Mouse (Mus musculus) kidney, postnatal 14 days (tissue): Measurements from ENCODE around the gene Man2a1.

Experiments used
- DNase-seq: peaks from one replicate; pipeline ENCODE4 v3.0.0; 2022; ENCODE audit warnings: mixed read lengths

Gene Man2a1

DNA sequence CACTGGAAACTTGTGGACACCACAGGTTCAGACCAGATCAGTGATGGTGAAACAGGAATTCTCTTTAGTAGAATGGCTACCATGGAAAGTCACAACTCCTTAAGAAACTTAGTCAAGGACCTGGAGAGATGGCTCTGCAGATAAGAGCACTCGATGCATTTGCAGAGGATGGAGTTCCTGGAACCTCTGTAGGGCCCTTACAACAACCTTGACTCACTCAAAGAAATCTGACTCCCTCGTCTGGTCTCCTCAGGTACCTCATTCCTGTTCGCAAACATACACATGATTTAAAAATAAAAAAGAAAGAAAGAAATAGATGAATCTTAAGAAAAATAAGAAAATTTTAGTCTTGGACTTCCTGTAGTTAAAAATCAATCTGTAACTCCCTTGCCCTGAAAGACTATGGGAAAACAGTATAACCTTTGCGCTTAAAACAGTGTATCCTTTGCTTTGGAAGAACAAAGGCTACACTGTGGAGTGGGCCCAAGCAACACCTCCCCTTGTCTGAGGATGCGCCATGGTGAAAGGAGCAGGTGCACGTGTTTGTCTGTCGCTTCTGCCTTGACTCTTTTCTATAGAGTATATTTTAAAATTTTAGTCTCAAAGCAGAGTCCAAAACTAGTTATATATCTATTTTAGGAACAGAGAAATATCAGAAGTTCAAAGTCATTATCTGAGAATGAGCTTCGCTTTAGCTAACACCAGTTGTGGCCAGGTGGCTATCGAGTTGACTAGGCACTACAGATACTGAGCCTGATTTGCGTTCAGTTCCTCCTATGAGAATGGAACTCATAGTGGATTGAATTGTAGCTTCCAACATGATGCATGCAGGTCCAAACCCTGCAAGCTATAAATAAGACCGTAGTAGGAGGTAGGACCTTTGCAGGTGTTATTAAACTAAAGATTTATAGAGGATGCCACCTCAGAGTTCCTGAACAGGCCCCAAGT, 163.9 kb downstream of the Man2a1 start:
- no peak for DNase-seq

DNA sequence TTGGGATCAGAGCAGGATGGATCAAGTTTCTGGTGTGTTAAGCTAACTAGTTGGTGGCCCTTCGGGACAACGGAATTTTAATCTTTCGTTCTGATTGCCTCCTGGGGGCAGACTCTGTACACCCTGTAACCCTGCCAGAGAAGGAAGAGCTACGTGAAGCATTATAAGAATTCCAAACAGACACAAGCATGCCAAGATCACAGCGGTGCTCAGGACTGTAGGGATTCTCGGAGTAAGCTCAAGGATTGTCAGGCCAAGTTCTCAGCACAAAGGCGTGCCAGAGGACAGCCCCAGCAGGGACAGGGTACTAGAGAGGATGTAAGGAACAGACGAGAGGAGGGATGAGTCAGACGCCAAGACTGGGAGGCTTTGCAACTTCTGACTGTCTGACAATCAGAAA, 164.8 kb downstream of the Man2a1 start:
- DNase-seq, result no peak

DNA sequence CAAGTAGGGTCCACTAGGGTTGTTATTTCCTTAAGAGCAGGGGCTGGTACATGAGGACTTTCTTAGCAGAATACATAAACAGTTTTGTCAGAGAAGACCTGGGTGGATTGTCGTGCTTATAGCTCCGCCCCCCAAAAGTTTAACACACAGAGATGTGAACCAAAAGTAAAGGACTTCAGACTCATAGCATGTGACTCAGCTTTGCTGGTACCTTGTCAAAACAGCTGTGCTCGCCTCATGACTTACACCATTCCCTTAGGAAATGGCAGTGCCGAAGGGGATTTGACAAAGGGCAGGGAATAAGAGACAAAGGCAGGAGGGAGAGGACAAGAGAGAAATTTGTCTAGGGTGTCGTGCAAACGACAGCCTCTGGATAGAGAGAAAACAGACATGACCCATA, 166.0 kb downstream of the Man2a1 start:
- no peak for DNase-seq

DNA sequence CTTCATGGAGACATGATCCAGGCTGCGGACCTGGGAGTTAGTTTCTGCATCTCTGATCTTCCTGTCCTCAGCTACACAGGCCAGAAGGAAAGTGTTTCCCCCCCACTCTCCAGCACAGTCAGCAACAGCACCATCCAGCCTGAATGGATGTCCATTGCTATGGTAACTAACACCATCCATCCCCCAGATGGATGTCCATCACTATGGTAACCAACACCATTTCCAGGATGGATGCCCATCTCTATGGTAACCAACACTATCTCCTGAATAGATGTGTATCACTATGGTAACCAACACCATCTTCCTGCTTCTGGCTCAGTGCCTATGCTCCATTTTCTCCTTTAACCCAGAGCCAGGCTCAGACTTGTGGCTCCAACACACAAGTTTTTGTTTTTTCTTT, 169.7 kb downstream of the Man2a1 start:
- no peak for DNase-seq

DNA sequence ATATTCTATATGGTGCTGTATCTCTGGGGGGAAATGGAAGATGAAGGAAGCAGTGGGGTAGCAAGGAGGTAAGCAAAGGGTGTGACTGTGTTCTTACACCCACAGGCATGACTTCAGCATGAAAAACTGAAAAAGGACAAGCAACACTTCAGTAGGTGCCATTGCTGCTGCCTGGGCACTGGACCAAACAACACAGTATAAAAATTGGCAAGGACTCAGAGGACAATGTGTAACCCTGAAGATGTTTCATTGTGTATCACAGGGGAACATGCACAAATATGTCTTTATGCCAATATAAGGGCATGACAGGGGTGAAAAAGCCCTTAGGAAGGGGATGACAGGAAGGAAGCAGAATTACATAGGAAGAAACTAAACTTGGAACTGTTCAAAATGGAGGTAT, 172.1 kb downstream of the Man2a1 start:
- DNase-seq, result no peak

DNA sequence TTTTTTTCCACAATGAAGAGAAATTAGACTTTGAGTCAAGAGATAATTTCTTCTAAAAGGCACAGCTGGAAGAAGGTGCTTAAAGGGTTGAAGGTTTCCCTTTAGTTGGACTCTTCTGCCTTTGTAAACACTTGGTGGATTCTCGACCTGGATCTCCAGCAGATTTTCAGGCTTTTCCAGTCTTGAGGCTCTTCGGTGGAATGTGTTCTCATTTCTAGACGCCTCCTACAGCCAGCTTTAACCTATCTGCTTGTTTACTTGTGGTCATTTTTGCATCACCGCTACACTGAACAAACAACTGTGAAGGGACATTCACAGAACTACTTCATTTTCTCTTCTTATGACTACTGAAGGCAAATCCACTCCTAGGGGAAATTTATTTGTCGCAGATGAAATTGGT, 173.7 kb downstream of the Man2a1 start:
- no peak for DNase-seq

DNA sequence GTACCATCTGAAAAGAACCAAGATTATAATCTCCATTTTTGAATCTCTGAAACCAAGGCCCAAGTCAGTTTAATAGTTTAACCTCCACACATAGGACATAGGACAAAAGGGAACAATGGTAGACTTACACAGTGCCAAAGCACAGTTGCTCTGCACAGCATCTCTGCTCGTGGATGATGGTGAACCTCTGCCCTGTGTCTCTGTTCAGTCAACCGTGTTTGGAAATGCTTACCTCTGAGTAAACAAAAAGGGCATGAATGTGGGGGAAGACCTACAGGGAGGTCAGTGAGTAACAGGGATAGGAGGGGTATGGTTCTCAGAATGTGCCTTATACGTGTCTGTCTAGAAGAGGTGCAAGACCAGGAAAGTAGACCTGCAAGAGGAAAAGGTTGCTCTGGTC, 177.8 kb downstream of the Man2a1 start:
- no peak for DNase-seq

DNA sequence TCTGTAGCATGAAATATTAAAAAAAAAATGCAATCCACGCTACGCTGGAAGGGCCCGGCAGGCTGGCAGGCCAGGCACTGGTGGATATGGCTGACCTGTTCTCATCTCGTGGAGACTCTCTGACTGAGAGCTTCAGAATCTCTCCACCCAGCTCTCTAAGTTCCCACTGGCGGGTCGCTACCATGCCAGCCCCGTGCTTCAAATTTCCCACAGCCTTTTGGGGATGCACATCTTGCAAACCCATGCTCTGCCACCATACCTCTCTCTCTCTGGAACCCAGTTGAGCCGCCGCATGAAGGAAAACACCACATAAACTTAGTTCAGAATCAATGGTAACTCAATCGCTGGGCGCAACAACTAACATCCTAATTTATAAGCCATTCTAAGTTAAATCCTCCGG, 178.2 kb downstream of the Man2a1 start:
- no peak for DNase-seq

DNA sequence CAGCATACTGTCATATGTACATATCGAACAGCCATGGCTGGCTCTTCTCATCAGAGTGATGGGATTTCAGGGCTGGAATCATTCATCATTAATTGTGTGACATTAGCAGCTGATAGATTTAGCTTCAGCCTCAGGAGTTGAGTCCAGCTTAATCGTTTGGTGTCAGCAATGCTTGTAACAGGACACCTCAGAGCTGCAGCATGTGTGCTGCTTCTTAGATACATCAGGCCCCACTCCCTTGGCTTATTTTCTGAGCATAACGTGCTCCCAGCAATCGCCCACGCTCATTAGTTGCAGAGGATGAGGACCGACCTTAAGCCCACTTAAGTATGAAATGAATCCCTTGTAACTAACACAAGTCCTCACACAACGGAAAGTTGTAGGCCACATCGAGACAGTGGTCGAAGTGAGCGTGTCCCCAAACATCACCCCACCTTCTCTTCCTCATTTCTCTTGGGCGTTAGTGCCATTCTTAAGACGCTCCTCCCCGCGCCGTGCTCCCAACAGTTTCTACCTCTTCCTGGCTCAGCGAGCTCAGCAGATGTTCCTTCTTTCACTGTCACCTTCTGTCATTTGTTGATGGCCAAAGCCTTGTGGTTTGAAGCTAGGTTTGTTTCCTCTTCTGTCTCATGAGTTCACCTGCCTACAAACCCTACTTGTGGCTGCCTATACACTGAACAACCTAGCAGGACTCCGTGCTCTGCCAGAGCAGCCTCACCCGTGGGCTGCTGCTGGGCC, 180.4 kb downstream of the Man2a1 start:
- DNase-seq, result no peak

DNA sequence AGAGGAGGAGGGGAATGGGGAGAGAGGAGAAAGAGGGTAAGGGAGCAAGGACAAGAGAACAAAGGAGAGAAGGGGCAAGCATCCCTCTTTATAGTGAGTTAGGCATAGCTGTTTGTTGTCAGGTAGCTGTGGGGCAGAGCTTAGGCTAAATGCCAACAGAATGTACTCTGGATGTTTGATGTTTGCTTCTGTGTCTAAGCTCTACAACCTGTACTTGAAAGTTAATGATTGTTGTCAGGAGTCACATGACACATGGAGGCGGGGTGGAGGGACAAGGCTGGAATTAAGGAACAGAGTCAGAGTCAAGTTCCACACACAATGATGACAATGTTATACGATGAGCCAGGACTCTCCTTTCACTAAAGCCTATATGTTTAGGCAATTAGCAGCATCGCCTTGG, 181.8 kb downstream of the Man2a1 start:
- DNase-seq, result peak; percentile 6

DNA sequence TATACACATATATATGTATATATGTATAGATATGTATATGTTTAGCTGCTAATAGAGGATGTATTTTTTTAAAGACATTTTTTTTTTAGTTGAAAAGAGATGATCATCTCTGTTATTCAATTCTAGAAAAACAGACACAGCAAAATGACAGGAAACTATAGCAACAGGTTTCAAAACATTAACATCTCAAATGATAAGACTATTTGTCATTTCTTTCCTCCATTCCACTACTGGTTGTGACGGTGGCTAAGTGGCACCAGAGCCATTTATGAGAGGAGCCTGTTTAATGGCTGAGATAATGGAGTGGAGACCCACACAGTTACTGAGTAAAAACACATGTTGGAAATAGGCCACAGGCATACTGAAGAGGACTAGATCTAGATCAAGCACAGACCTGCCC, 185.4 kb downstream of the Man2a1 start:
- DNase-seq, result no peak

DNA sequence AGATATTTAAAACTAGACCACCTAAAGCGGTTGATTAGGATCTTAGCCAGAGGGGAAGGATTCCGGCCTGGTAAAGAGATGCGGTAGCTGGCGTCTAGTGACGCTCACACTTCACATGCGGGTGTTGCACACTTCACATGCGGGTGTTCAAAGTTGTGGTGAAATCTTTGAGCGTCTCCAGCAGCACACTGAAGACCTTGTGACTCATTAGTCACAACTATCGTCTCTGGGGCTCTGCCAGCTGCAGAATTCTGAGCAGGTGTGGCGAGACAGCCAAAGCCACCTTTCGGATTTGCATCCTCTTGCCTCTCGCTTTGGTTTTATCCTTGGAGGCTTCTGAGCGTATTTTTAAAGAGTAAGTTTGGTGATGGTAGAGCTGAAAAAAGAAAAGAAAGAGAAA, 187.8 kb downstream of the Man2a1 start:
- DNase-seq, result no peak

DNA sequence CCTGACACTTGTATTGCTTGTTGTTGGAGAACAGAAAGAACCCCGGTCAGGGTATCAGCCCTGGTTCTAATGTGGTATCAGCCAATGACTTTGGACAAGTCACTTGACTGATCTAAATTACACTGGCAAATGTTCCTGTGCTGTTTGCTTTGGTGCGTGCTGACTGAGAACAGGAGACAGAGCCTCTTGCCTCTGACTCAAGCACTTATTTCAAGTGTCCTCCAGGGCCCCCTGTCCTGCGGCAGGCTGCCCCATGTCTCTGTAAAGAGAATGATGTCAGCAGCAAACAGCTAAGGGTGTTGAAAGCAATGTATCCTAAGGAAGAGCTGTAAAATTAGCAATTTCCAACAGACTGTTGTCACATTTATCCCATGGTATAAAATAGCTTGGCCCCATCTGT, 188.6 kb downstream of the Man2a1 start:
- DNase-seq, result no peak

DNA sequence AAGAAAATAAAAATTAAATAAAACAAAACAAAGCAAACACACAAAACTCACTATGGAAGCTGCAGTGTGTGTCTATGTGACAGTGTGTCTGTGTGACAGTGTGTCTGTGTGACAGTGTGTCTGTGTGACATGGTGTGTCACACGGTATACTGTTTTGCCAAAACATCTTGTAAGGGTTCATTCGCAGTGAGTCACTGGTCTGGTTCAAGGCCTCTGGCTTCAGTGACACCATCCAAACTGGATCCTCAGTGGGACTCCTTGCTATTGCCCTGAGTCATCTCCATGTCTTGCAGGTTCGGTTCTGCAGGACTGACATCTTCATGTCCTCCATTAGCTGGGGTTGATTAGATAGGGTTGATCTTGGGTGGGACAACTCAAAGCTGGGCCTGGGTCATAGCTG, 191.5 kb downstream of the Man2a1 start:
- DNase-seq, result no peak

DNA sequence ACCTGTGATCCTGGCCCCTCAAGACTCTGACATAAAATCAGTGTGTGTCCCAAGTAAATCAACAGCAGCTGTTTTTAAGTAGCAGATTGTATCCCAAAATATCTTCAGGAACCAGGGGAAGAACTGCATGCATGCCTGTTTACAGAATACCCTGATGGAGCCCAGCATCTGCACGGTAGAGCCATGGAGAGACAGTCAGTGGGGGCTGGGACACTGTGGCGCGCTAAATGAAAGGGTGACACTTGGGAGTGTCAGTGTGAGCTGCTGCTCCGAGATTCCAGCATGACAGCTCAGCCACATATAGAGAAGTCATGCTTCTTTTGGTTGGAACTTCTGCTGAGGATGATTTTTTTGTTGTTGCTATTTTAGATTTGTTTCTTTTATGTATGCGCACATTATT, 192.1 kb downstream of the Man2a1 start:
- no peak for DNase-seq

DNA sequence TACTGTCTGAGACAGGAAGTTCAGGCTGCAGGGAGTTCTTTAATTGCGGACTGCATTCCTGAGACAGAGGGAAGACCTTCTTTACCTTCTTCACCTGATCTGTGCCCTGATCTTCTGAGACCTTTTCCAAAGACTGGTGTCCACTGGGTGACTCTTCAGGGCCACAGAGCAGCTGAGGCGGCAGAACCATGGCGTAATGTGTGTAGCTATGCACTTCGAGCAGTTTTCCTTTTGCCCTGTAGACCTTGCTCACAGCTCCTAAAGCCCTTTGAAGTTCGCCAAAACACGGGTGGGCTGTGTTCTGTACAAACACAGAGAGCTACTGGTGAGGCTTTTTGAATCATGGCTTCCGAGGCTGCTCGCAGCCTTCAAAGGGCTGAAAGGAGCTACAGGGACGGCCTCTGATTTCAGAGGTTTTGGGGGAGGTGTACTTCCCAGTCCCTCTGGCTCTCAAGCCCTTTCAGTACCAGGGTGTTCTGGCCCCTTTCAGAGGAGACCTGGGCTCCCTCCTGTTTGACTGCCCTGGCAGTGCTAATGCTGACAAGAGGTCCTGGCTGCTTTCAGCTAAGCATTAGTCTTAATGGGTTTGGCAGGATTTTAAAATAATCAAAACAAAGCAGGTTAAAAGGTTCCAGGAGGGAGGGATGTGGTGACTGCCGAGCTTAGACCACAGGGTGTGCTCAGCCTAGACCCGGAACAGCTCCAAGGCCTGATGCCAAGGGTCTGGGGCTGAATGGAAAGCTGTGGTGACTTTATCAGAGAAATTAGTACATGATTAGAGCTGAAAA, 201.8 kb downstream of the Man2a1 start:
- DNase-seq, result no peak

DNA sequence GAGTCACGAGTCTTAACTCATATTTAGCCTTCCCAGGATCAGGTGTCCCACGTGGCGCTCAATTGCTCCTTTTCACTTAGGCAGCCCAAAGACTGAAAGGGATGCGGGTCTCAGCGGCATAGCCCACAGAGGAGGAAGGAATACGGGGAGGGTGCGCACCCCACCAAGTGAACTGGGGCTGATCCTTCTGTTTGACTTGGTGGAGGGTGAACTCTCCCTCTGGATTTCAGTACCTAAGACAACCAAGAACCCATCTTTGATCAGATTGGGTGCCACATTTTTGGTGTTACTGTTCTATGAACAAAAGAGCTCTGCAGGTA, 202.4 kb downstream of the Man2a1 start:
- no peak for DNase-seq
